Mouse (Mus musculus) kidney, adult 2 months (tissue): ENCODE measurements around the gene Hexim2. TPM values are rescaled to one million over a fixed set of nuclear protein-coding genes. Genes with fewer than 3 reads are reported as not detected.
A peak's percentile ranks its signal among the peaks of the same experiment; 100 is the strongest.

ENCODE experiments used
- DNase-seq: peaks from one replicate; pipeline ENCODE4 v3.0.0; 2021
- H3K27ac ChIP-seq: fragments of 200-500 bp; 2 replicates; pipeline ENCODE4 v1.5.1; 2012; ENCODE audit warnings: low read depth, low read length, control low read depth, inconsistent platforms; ENCODE audit not compliant: insufficient read depth
- H3K27me3 ChIP-seq: fragments of 200-500 bp; replicated peaks from 2 replicates; pipeline ENCODE4 v1.6.1; 2012; ENCODE audit warnings: mild to moderate bottlenecking, moderate library complexity, low read length, inconsistent platforms; ENCODE audit not compliant: control insufficient read depth, insufficient read depth
- H3K36me3 ChIP-seq: fragments of 200-500 bp; 2 replicates; pipeline ENCODE4 v1.6.1; 2012; ENCODE audit warnings: mild to moderate bottlenecking, moderate library complexity, low read length, inconsistent platforms; ENCODE audit not compliant: control insufficient read depth, insufficient read depth
- H3K4me1 ChIP-seq: fragments of 200-500 bp; 2 replicates; pipeline ENCODE4 v1.6.1; 2011; ENCODE audit warnings: low read length; ENCODE audit not compliant: control insufficient read depth, insufficient read depth
- H3K4me3 ChIP-seq: fragments of 200-500 bp; 2 replicates; pipeline ENCODE4 v1.5.1; 2011; ENCODE audit warnings: mild to moderate bottlenecking, low read depth, low read length, control low read depth; ENCODE audit not compliant: insufficient read depth
- CTCF ChIP-seq: fragments of 200-500 bp; conservative IDR thresholded peaks from 2 replicates; pipeline ENCODE4 v1.5.1; 2011; ENCODE audit warnings: low read depth, mild to moderate bottlenecking, control low read depth, low read length, moderate library complexity, mixed read lengths; ENCODE audit not compliant: insufficient read depth, insufficient read length
- POLR2A ChIP-seq: fragments of 200-500 bp; IDR thresholded peaks from one replicate; pipeline ENCODE4 v1.6.1; 2011; ENCODE audit warnings: low read depth, low read length, control low read depth
- WGBS: fragments of 180-500 bp; shearing (Covaris S2); methylation state at CpG from one replicate; pipeline ENCODE4 v1.1.7; 2018; 5-methylcytosine and 5-hydroxymethylcytosine counted together
- polyA plus RNA-seq: library from polyadenylated mRNA; depleted of rRNA; stranded (reverse); fragments of >200 nt; gene quantifications from 2 replicates; pipeline ENCODE4 v1.2.3, GENCODE M21; 2012; rRNA removed

Gene Hexim2
- polyA plus RNA-seq = 3.8 and 4.0 TPM in 2 replicates

GRCm38 (mm10) chr11:103131701-103132575 is at the start of gene Hexim2:
Hexim2 (plus strand) TSS chr11:103132429.
- peak within 1 kb of the TSS; percentile 97 for H3K27ac ChIP-seq
- H3K4me3 ChIP-seq = peak within 1 kb of the TSS; percentile 96
- under 1% methylated on average over 39 of the region's 39 CpGs for WGBS
- TF ChIP-seq POLR2A (peak; percentile 11), CTCF (no peak)
- DNase-seq = peak; percentile 68
- peaks cover 12% of the 10 kb centered on the region for H3K4me1 ChIP-seq
- no peaks in the 10 kb centered on the region for H3K36me3 ChIP-seq
- no peaks in the 10 kb centered on the region for H3K27me3 ChIP-seq

- no peak for DNase-seq
- TF ChIP-seq CTCF = no peak
- no peak for TF ChIP-seq POLR2A
- Histone ChIP-seq H3K4me3 (no peak overlapping the region), H3K27me3 (no peaks in the 10 kb centered on the region), H3K27ac (no peak overlapping the region), H3K4me1 (peaks cover 6% of the 10 kb centered on the region; the same call in 1 of the 2 replicates), H3K36me3 (no peaks in the 10 kb centered on the region)
- 83% methylated on average over 7 of the region's 7 CpGs for WGBS
Observed at GRCm38 (mm10) chr11:103093306-103093705, 38.9 kb upstream of the Hexim2 start.

GRCm38 (mm10) chr11:103093862-103094833 is 38.1 kb upstream of the Hexim2 start:
- WGBS = 76% methylated on average over 20 of the region's 20 CpGs
- Histone ChIP-seq H3K36me3 (no peaks in the 10 kb centered on the region), H3K27ac (no peak overlapping the region), H3K4me3 (no peak overlapping the region), H3K4me1 (peaks cover 6% of the 10 kb centered on the region; the same call in 1 of the 2 replicates), H3K27me3 (no peaks in the 10 kb centered on the region)
- TF ChIP-seq POLR2A (no peak), CTCF (no peak)
- DNase-seq = no peak

- no peak overlapping the region for H3K4me3 ChIP-seq
- no peaks in the 10 kb centered on the region for H3K27me3 ChIP-seq
- DNase-seq = no peak
- TF ChIP-seq POLR2A (no peak), CTCF (no peak)
- no peak overlapping the region for H3K27ac ChIP-seq
- no peaks in the 10 kb centered on the region for H3K36me3 ChIP-seq
- WGBS = 84% methylated on average over 9 of the region's 9 CpGs
- H3K4me1 ChIP-seq = peaks cover 6% of the 10 kb centered on the region; the same call in 1 of the 2 replicates
Observed at GRCm38 (mm10) chr11:103095107-103095670, 37.0 kb upstream of the Hexim2 start.

GRCm38 (mm10) chr11:103095801-103096200 is 36.4 kb upstream of the Hexim2 start:
- WGBS = 94% methylated on average over 6 of the region's 6 CpGs
- TF ChIP-seq POLR2A = no peak
- no peak for TF ChIP-seq CTCF
- H3K4me3 ChIP-seq = no peak overlapping the region
- no peaks in the 10 kb centered on the region for H3K27me3 ChIP-seq
- no peaks in the 10 kb centered on the region for H3K36me3 ChIP-seq
- peaks cover 6% of the 10 kb centered on the region; the same call in 1 of the 2 replicates for H3K4me1 ChIP-seq
- H3K27ac ChIP-seq = no peak overlapping the region
- DNase-seq = no peak

- Histone ChIP-seq H3K27ac (peak overlapping the region; percentile 58), H3K36me3 (no peaks in the 10 kb centered on the region), H3K27me3 (no peaks in the 10 kb centered on the region), H3K4me3 (no peak overlapping the region), H3K4me1 (peaks cover 9% of the 10 kb centered on the region; the same call in 1 of the 2 replicates)
- peak; percentile 48 for DNase-seq
- no peak for TF ChIP-seq POLR2A
- TF ChIP-seq CTCF = no peak
- WGBS = 44% methylated on average over 22 of the region's 22 CpGs
Observed at GRCm38 (mm10) chr11:103096979-103097894, 35.0 kb upstream of the Hexim2 start.
